Mouse (Mus musculus): Measurements from ENCODE around the gene Cysrt1.

Gene Cysrt1

DNA sequence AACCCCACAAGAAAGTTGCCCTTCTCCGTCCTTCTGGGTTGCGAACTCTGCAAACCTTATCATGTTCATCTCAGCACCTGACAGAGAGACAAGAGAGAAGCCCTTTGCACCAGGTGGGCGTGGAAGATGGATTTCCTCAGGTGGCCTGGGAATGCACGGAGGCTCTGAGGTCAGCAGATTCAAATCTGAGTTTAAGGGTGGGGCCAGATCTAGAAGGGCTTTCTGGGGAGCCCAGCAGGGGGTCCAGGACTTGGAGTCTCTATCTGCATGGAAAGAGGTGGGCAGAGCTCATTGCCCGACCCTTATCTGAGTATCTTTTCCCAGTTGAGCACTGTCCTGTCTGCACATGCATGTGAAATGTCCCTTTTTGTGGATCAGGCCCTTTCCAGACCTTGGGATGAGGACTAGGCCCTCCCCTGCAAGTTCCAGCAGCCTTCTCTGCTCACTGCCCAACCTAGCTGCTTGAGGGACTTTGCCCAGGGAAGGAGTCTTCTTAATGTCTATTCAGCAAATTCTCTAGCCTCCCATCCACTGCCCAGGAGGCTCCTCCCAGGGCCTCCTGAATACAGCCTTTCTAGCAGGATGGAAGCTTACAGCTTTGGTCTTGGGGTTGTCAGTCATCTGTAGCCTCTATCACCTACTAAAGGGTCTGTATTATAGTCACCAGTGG is 7.6 kb downstream of the Cysrt1 start:
- no peak for DNase-seq (ENCODE audit: low read depth, low spot score)

DNA sequence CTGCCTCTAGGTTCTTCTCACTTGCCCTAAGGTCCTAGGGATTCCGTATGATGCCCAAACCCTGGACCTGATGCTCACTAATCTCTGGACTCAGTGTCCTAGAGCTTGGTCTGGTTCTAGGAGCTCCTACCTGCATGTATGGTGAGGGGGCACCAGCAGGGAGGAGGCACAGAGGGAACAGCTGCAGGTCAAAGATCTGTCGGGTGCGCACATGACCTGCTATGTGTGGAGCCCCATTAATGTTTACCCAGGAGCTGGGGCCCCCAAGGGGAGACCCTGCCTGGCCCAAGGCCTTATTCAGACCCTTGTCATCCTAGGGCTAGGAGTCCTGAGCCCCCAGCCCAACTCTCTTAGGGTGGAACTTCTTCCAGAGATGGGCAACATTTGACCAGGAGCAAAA is 8.2 kb downstream of the Cysrt1 start, which contains the start of gene Slc34a3:
Slc34a3 (minus strand) TSS at position 315 of the 400 bp plus-strand sequence.
- DNase-seq (ENCODE audit: low read depth, low spot score) = no peak

DNA sequence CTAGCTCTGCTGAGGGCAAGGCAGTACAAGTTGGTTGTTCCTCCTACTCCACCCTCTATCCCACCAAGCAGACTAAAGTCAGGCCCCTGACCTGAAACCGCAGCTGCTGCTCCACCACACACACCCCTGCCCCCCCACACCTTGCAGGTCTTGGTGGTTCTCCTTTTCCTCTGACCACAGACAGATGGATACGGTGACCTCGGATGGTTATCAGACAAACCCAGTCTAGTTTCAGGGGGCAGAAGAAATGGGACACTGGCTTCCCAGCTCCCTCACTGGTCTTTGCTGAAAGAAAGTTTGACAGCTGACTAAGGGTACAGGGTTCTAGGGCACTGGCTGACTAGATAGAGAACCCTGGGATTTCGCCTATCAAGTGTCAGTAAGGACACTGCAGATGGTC is 8.8 kb downstream of the Cysrt1 start:
- no peak for DNase-seq (ENCODE audit: low read depth, low spot score)

DNA sequence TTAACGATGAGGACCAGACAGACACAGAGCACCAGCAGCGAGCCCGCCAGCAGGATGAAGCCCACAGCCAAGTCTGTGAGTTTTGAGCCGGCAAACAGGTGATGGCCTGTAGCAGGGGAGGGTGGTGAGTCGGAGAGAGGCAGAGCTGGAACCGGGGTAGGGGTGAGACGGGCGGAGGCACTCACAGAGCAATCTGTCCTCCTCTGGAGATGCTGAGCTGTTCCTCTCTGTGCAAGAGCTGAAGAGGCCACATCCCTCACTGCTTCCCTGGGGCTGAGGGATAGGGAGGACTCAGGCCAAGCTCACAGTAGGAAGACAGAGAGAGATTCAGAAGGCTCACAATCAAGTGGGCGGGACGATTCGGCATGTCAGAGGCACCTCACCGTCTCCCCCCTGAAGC is 11.2 kb downstream of the Cysrt1 start:
- no peak for DNase-seq (ENCODE audit: low read depth, low spot score)

DNA sequence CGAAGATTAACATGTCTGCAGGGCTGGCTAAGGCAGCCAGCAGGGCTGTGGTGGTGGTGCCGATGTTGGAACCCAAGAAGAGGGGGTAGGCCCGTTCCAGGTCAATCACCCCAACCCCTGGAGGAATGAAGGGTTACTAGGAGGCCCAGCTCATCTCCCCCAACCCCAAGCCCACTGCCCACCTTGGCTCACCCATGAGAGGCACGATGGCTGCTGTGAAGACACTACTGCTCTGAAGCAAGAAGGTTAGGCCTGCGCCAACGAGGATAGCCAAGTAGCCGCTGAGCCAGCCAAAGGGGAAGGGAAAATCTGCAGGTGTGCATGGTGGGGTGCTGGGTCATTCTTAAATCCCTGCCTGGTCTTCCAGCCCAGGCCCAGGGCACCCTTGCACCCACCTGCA is 11.7 kb downstream of the Cysrt1 start:
- no peak for DNase-seq (ENCODE audit: low read depth, low spot score)

DNA sequence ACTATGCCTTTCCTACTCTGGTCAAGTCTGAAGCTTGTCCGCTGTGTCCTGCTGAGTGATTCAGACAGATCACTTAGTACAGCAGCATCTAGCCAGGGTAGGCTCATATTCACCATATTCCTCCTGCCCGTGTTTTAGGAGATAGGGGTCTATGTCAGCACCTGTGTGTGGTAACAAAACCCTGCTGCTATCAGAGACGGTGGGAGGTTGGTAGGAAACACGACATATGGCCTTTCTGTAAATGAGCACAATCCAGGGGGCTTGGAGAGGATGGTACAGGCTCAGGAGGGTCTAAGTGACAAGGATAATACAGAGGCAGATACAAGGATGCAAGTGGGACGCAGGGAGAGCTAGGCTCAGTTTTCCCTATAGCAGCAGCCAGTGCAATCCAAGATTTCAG is 12.7 kb downstream of the Cysrt1 start:
- DNase-seq (ENCODE audit: low read depth, low spot score) = no peak

DNA sequence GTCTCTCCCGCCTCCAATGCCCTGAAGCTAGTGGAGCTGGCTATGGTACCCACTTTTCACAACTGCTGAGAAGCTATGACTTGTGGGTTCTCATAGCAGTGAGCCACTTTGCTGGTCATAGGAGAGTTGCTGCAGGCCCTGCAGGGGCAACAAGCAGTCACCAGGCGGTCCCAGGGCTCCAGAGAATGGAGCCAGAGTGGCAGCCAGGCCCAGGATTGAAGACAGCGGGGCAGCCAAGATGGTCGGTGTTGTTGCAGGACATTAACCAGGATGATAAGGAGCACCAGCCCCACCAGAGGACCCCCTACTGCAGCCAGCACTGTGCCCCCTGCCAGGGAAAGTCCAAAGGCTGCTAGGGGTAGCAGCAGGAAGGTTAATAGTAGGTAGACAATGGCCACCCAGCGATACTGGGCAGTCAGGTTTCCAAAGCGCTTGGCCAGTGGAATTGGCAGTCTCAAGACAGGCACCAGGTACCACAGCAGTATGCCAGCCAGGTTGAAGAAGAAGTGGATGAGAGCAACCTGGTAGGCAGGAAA is 13.2 kb downstream of the Cysrt1 start:
- DNase-seq (ENCODE audit: low read depth, low spot score) = no peak

DNA sequence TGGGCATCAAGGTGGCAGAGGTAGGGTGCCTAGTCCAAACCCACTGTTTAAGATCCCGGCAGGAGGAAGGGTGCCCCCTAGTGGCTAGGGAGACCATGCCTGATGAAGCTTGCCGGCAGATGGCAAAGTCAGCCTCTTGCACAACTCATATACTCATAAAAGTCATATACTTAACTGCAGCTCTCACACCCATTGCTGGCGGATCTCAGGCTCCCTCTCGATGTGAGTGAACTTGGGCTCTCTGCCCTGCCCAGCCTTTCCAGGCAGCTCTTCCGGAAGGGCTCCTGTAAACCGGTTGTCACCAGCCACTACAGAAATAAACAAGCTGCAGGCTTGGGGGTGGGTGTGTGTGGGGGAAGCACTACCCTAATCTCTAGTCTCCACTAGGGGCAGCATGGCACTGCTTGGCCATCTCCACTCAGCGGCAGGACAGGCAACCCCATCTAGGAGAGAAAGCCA is 13.8 kb downstream of the Cysrt1 start:
- peak; percentile 93 for DNase-seq (ENCODE audit: low read depth, low spot score)

DNA sequence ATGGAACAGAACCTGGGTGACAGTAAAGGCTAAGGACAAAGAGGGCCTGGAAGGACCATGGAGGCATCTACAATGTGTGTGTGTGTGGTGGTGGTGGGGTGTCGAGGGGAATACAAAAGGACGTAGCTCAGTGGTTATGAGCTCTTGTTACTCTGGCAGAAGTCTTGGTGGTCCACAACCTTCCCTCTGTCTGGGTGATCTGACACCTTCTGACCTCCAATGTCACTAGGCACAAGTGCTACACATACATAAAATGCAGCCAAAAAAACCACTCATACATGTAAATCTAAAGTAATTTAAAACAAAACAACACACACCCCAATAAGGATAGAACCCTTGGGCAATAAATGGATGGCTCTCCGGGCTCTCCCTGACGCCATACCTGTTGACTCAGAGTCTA is 14.8 kb downstream of the Cysrt1 start:
- DNase-seq (ENCODE audit: low read depth, low spot score) = no peak

DNA sequence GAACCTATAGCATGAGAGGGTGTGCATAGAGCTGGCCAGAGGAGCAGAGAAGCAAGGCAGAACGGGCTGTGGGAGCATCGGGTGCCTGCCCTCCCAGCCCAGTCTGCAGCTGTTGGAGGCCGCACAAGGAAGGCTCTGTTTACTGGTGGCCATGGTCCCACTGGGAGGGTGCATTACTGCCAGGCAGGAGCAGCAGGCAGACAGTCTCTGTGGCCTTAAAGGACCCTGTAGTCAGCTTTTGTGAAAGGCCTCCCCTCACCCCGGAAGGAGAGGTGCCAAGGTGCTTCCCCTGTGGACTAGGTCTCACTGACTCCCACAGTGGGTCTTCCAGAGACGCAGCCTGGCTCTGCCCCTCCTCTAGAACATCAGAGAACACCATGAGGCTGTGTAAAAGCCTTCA is 15.4 kb downstream of the Cysrt1 start:
- DNase-seq (ENCODE audit: low read depth, low spot score) = no peak

DNA sequence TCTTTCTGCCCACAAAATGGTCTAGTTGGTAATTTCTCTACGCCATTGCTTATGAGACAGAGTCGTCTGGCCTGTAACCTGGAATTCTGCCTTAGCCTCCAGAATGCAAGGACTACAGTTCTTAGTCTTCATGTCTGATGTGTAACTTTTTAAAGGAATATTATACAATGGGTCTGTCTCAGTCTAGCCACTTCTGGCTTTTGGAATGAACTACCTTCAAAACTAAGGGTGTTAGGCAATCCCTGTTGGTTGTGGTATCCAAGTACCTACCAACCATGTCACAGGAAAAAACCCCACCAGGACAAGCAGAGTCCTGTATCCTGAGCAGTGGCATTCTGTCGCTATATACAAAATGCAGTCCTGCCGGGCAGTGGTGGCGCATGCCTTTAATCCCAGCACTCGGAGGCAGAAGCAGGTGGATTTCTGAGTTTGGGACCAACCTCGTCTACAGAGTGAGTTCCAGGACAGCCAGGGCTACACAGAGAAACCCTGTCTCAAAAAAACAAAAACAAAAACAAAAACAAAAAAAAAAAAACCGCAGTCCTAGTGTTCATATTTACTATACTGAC is 16.4 kb downstream of the Cysrt1 start:
- peak; percentile 20 for DNase-seq (ENCODE audit: low read depth, low spot score)

DNA sequence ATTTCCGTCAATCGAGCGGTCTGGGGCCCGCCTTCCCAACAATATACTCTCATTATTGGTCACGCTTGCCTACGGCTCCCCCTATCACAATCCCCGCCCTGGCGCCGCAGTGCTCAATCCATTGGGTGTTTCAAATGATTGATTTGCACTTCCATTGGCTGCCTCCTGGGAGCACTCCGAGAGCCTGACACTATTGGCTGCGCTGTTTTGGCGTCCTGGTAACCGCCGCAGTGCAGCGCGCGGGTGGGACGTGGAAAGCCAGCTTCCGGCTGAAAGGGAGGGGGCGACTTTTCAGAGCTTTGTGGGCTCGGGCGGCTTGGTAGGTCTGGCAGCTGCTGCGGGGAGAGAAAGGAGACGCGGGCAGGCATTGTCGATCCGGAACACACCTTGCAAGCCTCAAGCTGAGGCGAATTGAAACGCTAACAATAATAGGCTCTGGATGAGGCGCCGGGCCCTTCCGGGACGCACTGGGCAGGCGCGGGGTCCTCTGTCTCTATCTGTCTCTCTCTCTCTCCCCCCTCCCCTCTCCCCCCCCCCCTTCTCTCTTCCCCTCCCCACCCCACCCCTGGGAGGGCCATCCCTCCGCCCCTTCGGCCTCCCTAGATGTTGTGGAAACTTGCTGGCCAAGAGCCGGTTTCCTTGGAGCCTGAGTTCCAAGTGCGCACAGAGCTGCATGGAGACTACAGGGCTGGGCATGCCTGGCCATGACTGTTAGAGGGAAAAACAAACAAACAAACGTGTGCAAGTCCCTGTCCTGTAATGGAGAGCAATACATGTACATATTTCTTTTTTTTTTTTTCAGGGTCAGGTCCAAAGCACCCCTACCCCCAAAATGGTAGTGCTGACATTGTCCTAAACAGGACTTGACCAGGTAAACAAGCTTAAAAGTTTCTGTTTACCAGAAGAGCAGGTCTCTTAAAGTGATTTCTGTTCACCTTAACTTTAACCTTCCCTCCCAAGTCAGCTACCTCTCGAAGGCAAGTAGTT is 17.2 kb downstream of the Cysrt1 start:
- DNase-seq (ENCODE audit: low read depth, low spot score) = peak; percentile 99

DNA sequence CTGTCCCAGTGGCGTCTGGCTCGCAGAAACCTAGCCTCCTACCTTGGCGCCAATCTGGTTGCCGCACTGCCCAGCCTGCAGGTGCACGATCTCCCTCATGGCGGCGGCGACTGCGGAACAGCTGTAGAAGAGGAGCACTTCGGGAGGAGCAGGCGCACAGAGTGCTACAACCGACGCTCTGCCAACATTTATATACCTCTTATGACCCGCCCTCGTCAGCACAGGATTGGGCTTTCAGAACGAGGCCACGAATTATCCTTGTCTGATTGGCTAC is 17.8 kb downstream of the Cysrt1 start, which contains the start of gene Tubb4b:
Tubb4b (minus strand) TSS at position 211 of the 274 bp plus-strand sequence.
- DNase-seq (ENCODE audit: low read depth, low spot score) = no peak

DNA sequence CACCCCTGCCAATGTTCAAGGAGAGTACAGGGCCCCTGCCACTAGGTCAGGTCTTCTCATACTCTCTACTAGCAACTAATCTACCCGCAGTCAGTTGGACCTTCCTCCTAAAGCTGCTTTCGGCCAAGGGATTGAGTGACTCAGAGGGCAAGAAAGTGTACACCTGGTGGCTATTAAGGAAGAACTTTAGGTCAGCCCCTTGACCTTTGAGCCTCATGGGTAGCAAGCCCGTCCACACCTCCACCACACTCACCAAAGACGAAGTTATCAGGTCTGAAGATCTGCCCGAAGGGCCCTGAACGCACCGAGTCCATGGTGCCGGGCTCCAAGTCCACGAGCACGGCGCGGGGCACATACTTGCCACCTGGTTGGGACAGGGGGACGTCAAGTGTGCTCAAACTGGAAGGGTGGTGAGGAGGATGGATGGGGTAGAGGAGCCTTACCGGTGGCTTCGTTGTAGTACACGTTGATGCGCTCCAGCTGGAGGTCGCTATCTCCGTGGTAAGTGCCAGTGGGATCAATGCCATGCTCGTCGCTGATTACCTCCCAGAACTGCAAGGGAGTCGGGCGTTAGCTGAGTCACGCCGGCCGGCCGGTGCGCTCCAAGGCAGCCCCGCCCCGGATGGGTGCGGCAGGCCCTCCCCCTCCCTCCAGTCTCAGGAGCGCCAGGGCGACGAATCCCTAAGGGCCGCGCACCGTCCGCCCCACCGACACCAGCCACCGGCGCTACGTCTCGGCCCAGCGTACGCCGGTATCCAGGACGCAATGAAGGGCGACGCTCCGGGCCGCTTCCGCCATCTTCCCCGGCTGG is 18.4 kb downstream of the Cysrt1 start:
- peak; percentile 81 for DNase-seq (ENCODE audit: low read depth, low spot score)

DNA sequence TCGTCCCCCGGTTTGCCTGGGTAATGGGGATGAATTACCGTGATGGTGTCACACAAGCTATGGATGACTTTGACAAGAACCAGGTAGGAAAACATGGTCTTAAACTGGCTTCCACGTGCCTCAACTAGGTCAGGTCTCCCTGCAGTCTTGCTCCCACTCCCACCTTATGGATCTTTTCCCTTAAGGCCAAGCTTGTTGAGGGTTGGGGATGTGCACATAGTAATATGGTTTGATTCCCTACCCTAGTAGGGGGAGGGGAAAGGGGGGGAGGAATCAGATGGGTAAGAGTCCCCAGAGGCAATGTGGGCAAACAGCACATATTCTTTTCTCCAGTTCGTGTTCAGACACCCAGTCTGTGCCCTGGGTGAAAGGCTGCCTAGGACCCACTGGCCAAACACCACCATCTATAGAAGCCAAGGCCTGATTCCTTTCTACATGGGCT is 20.9 kb downstream of the Cysrt1 start:
- DNase-seq (ENCODE audit: low read depth, low spot score) = no peak

DNA sequence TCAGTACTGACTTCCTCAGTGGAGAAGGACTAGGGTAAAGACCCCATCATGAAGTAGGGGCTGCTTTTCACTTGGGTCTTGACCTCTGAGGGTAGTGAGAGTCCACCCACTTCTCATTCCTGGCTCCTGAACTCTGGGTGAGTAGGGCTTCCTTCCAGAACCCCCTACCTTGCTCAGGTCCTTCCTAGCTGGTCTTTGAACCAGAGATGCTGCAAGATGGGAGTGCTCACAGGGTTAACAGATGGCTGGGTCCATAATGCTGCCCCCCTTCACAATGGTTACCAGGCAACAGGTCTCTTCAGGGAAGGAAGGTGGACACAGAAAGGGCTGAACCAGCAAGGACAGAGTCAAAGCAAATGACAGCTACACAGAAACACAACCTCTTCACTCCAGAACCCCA is 23.8 kb downstream of the Cysrt1 start, which contains the start of gene Fam166a:
Fam166a (plus strand) TSS at position 301 of the 400 bp plus-strand sequence.
- no peak for DNase-seq (ENCODE audit: low read depth, low spot score)

DNA sequence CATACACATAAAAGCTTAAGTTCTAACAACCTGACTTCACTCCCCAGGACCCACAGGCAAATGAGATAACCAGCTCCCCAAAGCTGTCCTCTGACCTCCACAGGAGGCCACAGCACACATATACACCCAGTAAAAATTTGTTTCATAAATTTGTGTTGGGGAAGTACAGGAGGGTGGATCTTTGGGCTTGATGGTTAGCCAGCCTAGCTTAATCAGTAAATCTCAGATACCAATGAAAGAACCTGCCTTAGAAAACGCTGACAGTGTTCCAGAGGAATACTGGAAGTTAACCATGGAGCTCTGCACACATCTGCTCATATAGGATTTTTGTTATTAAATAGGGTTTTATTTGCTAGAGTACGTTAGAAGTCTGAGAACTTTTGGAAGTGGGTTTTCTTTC is 24.6 kb downstream of the Cysrt1 start:
- no peak for DNase-seq (ENCODE audit: low read depth, low spot score)

DNA sequence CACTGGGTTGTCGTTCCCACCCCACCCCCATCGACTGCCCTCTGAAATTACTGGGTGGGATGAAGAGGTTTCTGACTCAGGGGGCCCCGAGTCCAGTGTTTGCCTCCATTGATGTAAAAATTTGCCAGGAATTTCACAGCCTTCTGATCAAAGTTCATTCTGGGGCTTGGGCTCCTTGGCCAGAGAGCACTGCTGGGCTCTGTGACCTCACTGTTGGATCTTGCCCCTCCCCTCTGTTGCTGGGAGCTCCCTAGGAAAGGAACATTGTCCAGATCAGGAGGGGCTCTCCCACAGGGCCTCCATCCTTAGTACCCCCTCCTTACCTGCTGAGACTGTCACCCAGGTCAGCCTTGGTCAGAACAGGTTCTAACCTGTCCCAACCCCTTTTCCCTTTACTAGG is 27.8 kb downstream of the Cysrt1 start, which contains the start of gene Stpg3:
Stpg3 (minus strand) TSS at position 194 of the 400 bp plus-strand sequence.
- no peak for DNase-seq (ENCODE audit: low read depth, low spot score)

DNA sequence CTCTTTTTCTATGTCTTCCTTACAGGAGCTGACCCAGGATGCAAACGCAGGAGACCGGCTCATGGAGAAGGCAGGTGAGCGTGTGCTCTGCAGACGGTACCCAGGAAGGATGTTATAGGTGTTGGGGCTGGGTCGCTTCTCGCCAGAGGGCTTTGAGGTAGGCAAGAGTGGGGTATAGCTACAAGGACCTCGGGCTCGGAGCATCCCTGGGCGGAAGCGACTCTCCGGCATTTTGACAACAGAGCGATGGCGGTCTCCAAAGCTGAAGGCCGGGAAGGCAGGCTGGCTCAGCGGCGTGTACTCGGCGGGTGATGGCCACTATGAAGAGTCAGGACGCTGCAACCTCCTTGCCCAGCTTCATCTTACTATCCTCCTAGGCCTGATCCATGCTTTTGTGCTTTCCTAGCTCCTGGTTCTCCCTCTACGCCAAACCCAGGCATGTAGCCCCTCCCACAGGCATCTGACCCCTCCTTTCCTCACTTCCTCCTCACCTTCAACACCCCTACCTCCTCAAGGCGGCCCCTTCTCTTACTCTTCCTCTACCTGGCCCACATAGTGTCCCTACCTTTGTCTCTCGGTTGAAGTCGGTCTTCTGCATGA is 28.9 kb downstream of the Cysrt1 start:
- no peak for DNase-seq (ENCODE audit: low read depth, low spot score)

DNA sequence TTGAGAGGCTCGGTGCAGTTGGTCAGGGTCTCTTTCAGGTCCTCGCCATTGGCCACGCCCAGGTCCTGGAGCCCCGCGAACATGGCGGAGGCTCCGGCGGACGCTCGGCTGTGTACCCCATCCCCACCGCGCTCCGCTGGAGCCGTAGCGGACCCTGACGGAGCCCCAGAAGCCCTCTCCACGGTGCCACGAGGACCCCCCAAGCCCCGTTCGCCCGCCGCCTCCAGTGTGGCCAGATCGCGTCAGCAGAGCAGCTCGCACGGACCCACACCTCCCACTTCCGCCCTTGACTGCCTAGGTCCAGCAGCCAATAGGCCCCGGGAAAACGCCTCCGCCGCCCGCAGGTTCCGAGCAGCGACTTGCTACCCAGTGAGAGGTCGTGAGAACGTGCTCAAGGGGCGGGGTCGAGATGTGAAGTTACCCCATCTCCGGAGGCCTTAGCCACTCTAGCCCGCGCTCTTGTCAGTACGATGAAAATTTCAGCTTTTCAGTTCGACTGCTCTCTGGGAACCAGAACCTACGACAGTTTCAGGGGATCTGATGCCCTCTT is 31.1 kb downstream of the Cysrt1 start, which contains the start of gene Nelfb:
Nelfb (minus strand) TSS at position 369 of the 550 bp plus-strand sequence.
- peak; percentile 95 for DNase-seq (ENCODE audit: low read depth, low spot score)
